Mouse (Mus musculus): ENCODE measurements around the gene Bloc1s3.

DNA sequence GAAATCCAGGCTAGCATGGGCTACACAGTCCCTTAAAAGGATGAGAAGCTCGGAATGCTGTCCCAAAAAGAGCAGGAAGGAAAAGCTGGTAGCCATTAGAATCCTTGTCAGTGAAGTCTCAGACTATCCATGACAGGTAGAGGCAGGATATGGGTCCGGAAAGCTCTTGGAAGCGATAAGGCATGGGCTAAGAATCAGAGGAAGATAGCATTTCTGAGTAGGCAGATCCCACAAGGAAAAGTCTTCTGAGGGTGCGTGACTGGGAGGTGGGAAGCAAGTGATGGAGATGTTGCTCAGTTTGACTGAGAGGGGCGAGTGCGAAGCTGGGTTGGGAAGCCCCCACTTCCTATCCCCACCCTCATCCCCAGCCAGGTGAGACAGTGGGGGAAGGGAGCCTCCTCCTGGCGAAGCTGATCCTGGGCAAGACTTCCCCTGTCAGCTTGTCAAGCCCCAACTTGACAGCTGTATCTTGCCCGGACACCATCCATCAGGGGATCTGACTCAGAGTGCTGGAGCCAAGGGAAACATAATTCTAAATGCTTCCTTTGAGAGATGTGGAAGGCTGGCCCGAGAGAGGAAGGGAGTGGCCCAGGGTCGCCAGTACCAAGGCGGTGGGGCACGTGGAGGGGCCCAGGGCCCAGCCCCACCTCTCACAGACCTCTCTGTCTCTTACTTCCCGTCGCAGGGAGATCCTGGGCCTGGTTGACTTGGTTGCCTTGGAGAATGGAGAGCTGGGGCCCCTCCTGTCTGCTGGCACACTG is 30.4 kb downstream of the Bloc1s3 start:
- TF ChIP-seq CTCF (IDR thresholded peaks at IDR 0.05; ENCODE audit: low read depth, low read length), result no peak
- no peak for TF ChIP-seq GATA1 (IDR thresholded peaks at IDR 0.05; ENCODE audit: borderline replicate concordance, low read length)
- TF ChIP-seq TAL1 (conservative IDR thresholded peaks at IDR 0.05; ENCODE audit: low read depth, low read length), result no peak
- no peak for TF ChIP-seq GATA2 (IDR thresholded peaks at IDR 0.05; ENCODE audit: borderline replicate concordance, low read depth, low read length)
- TF ChIP-seq POLR2AphosphoS5 (IDR thresholded peaks at IDR 0.05; ENCODE audit: insufficient replicate concordance, low read depth, low read length), result no peak
